Mouse (Mus musculus) heart, adult 2 months (tissue): ENCODE results near the gene Tns4. TPM values are rescaled to one million over a fixed set of nuclear protein-coding genes. Genes with fewer than 3 reads are reported as not detected.

Experiments used
- DNase-seq, 2 experiments: peaks; one replicate each; pipeline ENCODE4 v3.0.0; 2021
- H3K27ac ChIP-seq: fragments of 200-600 bp; 2 replicates; pipeline ENCODE4 v1.8.1; 2022
- H3K27me3 ChIP-seq: fragments of 200-500 bp; 2 replicates; pipeline ENCODE4 v1.6.1; 2012; ENCODE audit warnings: mild to moderate bottlenecking, low read length, inconsistent platforms, mixed read lengths; ENCODE audit not compliant: control insufficient read depth, insufficient read depth
- H3K36me3 ChIP-seq: fragments of 200-500 bp; 2 replicates; pipeline ENCODE4 v1.6.1; 2012; ENCODE audit warnings: low read length, inconsistent platforms; ENCODE audit not compliant: control insufficient read depth, insufficient read depth
- H3K4me1 ChIP-seq: fragments of 200-500 bp; 2 replicates; pipeline ENCODE4 v1.6.1; 2011; ENCODE audit warnings: low read length; ENCODE audit not compliant: control insufficient read depth, insufficient read depth
- H3K4me3 ChIP-seq: fragments of 200-600 bp; 2 replicates; pipeline ENCODE4 v1.8.1; 2022
- H3K79me2 ChIP-seq: fragments of 200-500 bp; replicated peaks from 2 replicates; pipeline ENCODE4 v1.6.1; 2012; ENCODE audit warnings: mild to moderate bottlenecking, inconsistent platforms, low read length, moderate library complexity, mixed read lengths; ENCODE audit not compliant: control insufficient read depth, insufficient read depth
- H3K9ac ChIP-seq: fragments of 200-500 bp; 2 replicates; pipeline ENCODE4 v1.6.1; 2012; ENCODE audit warnings: low read depth, mild to moderate bottlenecking, control low read depth, inconsistent platforms, low read length, mixed read lengths
- CTCF ChIP-seq: fragments of 200-600 bp; IDR thresholded peaks from 2 replicates; pipeline ENCODE4 v1.8.1; 2022; ENCODE audit warnings: antibody characterized with exemption, mild to moderate bottlenecking, moderate library complexity
- EP300 ChIP-seq: fragments of 200-500 bp; IDR thresholded peaks from 2 replicates; pipeline ENCODE4 v1.6.1; 2011; ENCODE audit warnings: low read depth, low read length, control low read depth; ENCODE audit not compliant: insufficient read depth
- POLR2A ChIP-seq: fragments of 200-500 bp; IDR thresholded peaks from 2 replicates; pipeline ENCODE4 v1.6.1; 2011; ENCODE audit warnings: mild to moderate bottlenecking, low read depth, low read length, control low read depth; ENCODE audit not compliant: insufficient read depth
- WGBS: fragments of 180-500 bp; shearing (Covaris S2); methylation state at CpG from one replicate; pipeline ENCODE4 v1.1.7; 2018; 5-methylcytosine and 5-hydroxymethylcytosine counted together
- intact Hi-C: fragments of 180-260 bp; cut with DNase I; formaldehyde crosslinking; loops from one replicate; pipeline ENCODE4 v1.15.1; 2025
- polyA plus RNA-seq: library from polyadenylated mRNA; depleted of rRNA; stranded (reverse); fragments of >200 nt; gene quantifications from 2 replicates; pipeline ENCODE4 v1.2.3, GENCODE M21; 2012
- total RNA-seq, 2 experiments: library from RNA; stranded (reverse); gene quantifications; 2 replicates each; pipeline ENCODE4 v1.2.3; 2021

Tns4 gene
- total and polyA plus RNA-seq, 3 experiments: 0.16 to 0.49 (median 0.23) TPM

- DNase-seq: no peak
- Histone ChIP-seq H3K27ac (peak overlapping the region; percentile 62), H3K4me3 (no peak overlapping the region), H3K9ac (no peak overlapping the region), H3K27me3 (no peaks in the 10 kb centered on the region), H3K36me3 (no peaks in the 10 kb centered on the region), H3K4me1 (peaks cover 12% of the 10 kb centered on the region), H3K79me2 (no peaks in the 10 kb centered on the region)
- intact Hi-C loops: loop anchor here (2.0 kb wide), 1 partner anchor 19 kb away; no protein-coding TSS in a partner anchor
- TF ChIP-seq EP300 (no peak), POLR2A (no peak), CTCF (no peak)
- 64% methylated on average over 18 of the region's 18 CpGs for WGBS
Observed at GRCm38 (mm10) chr11:99127785-99128682, 38.9 kb upstream of the Tns4 start.

GRCm38 (mm10) chr11:99126482-99127253, 37.6 kb upstream of the Tns4 start:
- Histone ChIP-seq H3K4me1 (peaks cover 9% of the 10 kb centered on the region), H3K27ac (peak overlapping the region; percentile 62), H3K9ac (no peak overlapping the region), H3K4me3 (no peak overlapping the region), H3K79me2 (no peaks in the 10 kb centered on the region), H3K27me3 (no peaks in the 10 kb centered on the region), H3K36me3 (no peaks in the 10 kb centered on the region)
- TF ChIP-seq POLR2A (no peak), CTCF (no peak), EP300 (peak; percentile 58; the same call in 1 of the 2 replicates)
- DNase-seq: no peak
- WGBS: 26% methylated on average over 5 of the region's 5 CpGs
- intact Hi-C loops: loop anchor here (1.0 kb wide), 1 partner anchor 151 kb away; no protein-coding TSS in a partner anchor

- Histone ChIP-seq H3K79me2 (no peaks in the 10 kb centered on the region), H3K36me3 (no peaks in the 10 kb centered on the region), H3K4me3 (no peak overlapping the region), H3K9ac (no peak overlapping the region), H3K27ac (no peak overlapping the region), H3K27me3 (no peaks in the 10 kb centered on the region), H3K4me1 (peaks cover 14% of the 10 kb centered on the region)
- intact Hi-C loops: loop anchor here (1.0 to 5.0 kb wide), 3 partner anchors 57 to 202 kb away; no protein-coding TSS in a partner anchor
- WGBS: 69% methylated on average over 10 of the region's 10 CpGs
- no peak for DNase-seq
- no peak for TF ChIP-seq CTCF
- TF ChIP-seq EP300: no peak
- no peak for TF ChIP-seq POLR2A
Observed at GRCm38 (mm10) chr11:99124635-99125029, 35.5 kb upstream of the Tns4 start.

- intact Hi-C loops: loop anchor here (1.0 to 5.0 kb wide), 3 partner anchors 57 to 202 kb away; no protein-coding TSS in a partner anchor
- no peak overlapping the region for H3K27ac ChIP-seq
- H3K36me3 ChIP-seq: no peaks in the 10 kb centered on the region
- peaks cover 14% of the 10 kb centered on the region for H3K4me1 ChIP-seq
- no peaks in the 10 kb centered on the region for H3K79me2 ChIP-seq
- H3K27me3 ChIP-seq: no peaks in the 10 kb centered on the region
- TF ChIP-seq CTCF (peak; percentile 59), POLR2A (no peak), EP300 (no peak)
- 21% methylated on average over 15 of the region's 15 CpGs for WGBS
- H3K4me3 ChIP-seq: no peak overlapping the region
- H3K9ac ChIP-seq: no peak overlapping the region
- peak in 1 of 2 experiments; percentile 53 for DNase-seq
Observed at GRCm38 (mm10) chr11:99123977-99124634, 35.0 kb upstream of the Tns4 start.

- intact Hi-C loops: loop anchor here (5.0 kb wide), 2 partner anchors 55 to 200 kb away; no protein-coding TSS in a partner anchor
- Histone ChIP-seq H3K36me3 (no peaks in the 10 kb centered on the region), H3K9ac (no peak overlapping the region), H3K79me2 (no peaks in the 10 kb centered on the region), H3K27ac (no peak overlapping the region), H3K27me3 (no peaks in the 10 kb centered on the region), H3K4me3 (no peak overlapping the region), H3K4me1 (peaks cover 14% of the 10 kb centered on the region)
- WGBS: 74% methylated on average over 3 of the region's 3 CpGs
- DNase-seq: no peak
- TF ChIP-seq EP300 (no peak), CTCF (no peak), POLR2A (no peak)
Observed at GRCm38 (mm10) chr11:99122703-99123102, 33.6 kb upstream of the Tns4 start.
